Mouse (Mus musculus): ENCODE data around the gene Gm44596.

The Gm44596 gene

DNA sequence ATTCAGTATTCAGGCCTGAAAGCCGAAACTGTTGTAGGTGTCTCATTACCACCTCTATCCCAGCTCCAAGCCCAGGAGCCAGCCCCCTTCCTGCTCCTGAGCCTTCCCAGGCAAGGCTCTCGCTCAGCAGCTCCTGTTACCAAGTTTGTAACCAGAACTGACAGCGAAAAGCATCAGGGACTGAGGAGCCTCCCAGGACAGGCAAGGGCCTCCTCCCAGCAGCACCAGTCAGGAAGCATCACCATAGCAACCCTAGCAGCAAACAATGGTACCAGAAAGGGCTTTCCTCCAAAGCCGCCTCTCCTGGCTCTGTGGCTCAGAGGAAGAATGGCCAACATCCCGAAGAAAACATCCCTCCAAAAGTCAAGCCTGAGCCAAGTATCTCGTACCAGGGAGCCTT, at the start of gene Gm44596, which contains the start of gene Tex52:
Gene Gm44596, plus strand, starts transcription at position 312 of the 400 bp plus-strand sequence.
Gene Tex52, plus strand, starts transcription at position 265 of the 400 bp plus-strand sequence.
- DNase-seq (ENCODE audit: low spot score): no peak

DNA sequence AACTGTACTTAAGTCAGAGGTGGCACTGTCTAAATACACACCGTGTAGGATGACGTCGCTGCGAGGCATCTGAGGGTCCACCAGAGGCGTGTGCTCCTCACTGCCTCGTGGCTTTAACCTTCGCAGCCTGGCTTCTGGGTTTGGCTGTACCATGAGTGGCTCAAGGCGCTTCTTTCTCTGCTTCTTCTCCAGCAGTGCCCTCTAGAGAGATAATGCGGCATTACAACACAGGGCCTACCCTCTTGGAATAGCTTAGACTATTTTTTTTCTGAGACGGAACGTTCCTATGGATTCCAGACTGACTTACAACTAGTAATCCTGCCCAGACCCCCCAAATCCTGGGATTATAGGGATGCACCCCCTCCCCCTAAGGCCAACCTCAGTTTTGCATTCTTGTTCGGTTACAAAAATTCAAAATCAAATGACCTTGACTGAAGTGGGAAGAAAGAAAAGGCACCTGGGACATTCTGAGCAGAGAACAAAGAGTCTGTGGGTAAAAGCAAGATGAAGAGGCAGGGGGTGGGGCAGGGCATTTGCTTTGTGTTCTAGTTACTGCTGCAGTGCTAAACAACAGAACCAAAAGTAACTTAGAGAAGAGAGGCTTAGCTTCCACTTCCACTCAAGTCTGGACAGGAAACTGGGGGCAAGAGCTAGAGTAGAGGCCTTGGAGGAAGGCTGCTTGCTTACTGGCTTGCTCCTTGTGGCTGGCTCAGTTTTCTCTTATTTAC, 40.7 kb upstream of the Gm44596 start:
- peak; percentile 59 for DNase-seq (ENCODE audit: low spot score)

DNA sequence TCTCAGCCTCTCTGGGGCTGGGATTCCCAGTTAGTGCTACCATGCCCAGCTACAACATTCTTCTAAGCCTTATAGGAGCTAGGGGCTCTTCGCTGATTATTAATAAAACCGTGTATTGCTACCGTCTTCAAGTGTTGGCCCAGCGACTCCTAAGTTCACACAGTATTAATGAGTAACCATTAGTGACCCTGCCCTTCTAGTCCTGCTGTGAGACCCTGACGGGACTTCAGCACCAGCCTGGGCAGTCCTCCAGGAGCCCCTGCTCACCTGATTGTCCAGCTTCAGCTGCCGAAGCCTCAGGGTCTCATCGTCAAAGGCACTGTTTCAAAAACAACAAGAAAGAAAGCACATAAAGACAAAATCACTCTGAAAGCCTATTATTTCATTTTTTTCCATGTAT, 37.8 kb upstream of the Gm44596 start:
- DNase-seq (ENCODE audit: low spot score): no peak

DNA sequence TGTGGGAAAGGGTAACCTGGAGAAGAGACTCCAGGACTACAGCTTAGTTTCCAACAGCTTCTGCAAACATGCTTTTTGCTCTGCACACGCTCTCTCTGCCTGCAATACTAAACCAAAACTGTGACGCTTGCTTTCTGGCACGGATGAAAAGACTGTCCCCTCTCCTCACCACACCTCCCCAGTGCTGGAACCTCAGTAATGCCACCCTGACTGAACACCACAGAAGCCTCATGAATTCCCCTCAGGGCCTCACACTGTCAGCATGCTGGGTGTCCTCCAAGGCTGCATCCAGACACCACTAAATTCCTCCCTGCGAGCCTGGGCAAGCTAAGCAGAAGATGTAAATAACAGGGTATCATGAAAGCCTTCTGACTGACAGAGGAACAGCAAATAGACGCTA, 36.4 kb upstream of the Gm44596 start:
- DNase-seq (ENCODE audit: low spot score): no peak

DNA sequence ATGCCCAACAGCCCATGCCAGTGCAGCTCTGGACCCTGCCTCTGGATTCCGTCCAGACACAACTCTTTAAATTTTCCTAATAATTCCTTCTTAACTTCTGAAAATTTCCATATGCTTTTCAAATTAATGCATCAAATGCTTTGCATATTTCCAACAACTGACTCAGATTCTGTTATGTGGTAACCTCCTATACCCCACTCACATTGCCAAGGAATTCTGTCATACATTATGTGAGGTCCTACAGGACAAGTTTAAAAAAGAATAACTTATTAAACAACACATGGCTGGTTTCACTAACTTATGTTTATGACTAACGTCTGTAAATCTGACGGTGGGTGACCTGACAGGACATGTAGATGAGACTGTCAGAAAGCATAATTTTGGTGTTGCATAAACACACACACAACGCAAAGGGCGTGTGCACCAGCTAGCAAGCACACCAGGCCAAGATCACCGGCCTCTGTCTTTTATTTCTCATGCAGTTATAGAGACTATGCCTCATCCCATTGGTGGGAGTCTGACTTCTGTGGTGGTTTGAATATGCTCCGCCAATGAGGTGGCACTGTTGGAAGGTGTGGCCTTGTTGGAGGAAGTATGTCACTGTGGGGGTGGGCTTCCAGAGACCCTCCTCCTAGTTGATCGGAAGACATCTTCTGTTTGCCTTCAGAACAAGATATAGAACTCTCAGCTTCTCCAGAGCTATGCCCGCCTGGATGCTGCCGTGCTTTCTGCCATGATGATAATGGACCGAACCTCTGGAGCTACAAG, 33.2 kb upstream of the Gm44596 start:
- DNase-seq (ENCODE audit: low spot score): no peak

DNA sequence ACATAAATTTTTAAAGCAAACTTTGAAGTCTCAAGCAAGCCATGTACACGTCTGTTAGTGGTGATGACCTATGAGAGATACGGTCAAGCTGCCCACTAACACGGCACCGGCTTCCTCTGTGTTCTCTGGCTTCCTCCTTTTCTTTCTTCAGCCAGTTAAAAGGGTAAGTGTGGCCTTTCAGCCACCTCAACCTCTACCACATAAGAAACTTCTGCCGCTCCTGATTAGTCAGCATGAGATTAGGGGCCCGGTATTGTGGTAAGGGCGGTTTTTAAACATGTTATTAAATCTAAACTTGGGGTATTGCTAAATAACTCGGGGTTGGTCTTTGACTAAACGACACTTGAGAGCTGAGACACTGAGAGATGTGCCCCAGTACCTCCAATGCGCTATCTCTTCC, 29.7 kb upstream of the Gm44596 start:
- no peak for DNase-seq (ENCODE audit: low spot score)

DNA sequence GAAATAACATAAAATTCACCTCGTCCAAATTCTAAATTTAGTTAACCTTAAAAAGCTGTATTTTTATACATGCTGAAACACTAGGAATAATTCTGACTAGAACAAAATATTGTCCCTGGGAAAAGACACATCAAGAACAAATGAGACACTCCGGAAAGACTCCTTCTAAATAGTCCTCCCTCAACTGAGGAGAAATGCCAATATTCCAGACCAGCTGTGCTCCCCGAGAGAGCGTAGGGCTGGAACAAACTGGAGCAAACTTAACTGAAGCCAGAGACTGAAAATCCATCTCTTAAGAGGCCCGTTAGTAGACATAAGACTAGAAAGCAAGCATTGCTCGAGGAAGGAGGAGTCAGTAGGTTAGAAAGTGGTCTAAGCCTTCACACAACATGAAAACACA, 28.5 kb upstream of the Gm44596 start:
- DNase-seq (ENCODE audit: low spot score): no peak

DNA sequence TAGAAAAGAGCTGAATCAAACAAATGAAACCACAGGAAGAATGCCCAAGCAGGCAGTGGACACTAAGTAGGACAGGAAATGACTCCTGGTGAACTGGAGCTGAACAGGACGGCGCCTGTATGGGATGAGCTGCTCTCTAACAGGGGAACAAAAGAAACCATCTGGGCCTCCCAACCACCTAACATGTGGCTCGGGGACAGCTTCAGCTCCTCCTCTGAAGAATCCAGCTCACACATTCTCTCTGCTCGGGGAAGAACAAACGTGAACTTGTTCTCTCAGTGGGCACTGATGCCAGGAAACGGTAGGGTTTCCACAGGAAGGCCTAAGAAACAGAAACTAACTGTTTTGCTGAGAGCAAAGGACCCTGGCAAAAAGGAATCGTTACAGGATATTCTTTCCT, 25.6 kb upstream of the Gm44596 start:
- DNase-seq (ENCODE audit: low spot score): no peak

DNA sequence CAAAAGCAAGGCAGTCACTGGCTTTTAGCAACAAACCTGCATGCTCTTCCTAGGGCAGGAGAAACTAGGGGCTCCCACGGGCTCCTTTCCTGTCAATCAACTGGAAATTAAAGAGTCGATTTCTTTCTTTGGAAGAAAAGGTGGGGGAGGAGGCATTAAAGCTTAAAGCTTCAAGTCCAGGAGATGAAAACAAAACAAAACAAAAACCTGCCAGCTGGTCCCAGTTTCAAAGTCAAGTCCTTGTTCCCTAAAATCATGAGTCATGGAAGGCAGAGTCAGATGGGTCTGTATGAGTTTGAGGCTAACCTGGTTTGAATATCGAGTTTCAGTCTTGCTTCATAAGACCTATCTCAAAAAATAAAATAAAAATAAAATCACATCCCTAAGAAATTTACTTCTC, 21.2 kb upstream of the Gm44596 start:
- no peak for DNase-seq (ENCODE audit: low spot score)

DNA sequence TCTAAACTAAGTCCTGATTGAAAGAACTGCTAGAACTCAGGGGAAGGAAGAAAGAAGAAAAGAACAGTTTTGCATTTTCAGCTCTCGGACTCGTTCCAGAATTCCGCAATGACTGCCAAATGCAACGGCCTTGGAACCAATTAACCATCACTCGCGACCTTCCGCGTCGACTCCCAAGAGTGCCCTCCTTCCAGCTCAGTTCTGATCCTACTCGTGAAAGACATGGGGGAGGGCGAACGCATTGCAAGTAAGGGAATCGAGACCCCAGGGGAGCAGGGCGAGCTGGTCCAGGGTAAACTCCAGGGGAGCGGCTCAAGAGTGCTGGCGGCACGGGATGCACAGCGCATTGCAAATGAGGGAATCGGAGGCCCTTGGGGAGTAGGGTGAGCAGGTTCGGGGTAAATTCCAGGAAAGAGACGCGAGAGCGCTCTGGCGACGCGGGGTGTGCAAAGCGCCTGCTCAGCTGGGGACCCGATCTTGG, 20.1 kb upstream of the Gm44596 start:
- DNase-seq (ENCODE audit: low spot score): no peak

DNA sequence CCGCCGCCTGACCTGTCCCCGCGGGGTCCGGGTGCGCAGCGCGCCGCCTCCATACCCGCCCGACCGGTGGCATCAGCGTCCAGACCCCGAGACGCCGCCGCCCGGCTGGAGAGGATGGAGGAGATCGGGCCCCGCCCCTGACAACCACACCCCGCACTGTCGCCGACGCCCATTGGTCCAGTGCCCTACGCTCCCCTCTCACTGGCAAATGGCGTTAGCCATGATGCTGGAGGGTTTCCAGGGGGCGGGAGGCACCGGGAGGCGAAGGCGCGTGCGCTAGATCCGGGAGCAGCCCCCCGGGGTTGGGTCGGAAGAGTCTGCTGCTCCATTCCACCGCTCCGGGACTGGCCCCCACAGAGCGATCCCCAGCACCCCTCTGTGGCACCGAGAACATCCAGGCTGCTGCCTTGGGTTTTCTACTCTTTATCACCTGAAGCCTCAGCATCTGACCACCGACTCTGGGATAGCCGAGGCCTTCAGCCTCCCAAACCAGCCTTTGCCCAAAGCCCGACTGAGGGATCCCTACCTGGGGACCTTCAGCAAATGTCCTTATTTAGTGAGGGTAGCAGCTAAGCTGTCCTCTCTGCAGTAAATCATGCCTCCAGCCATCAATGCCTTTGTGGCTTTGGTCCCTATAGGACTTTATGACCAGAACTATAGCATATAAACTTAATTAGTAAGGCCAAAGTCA, 19.4 kb upstream of the Gm44596 start, which contains the start of gene Tulp3:
Gene Tulp3, minus strand, starts transcription at position 126 of the 691 bp plus-strand sequence.
- peak; percentile 84 for DNase-seq (ENCODE audit: low spot score)

DNA sequence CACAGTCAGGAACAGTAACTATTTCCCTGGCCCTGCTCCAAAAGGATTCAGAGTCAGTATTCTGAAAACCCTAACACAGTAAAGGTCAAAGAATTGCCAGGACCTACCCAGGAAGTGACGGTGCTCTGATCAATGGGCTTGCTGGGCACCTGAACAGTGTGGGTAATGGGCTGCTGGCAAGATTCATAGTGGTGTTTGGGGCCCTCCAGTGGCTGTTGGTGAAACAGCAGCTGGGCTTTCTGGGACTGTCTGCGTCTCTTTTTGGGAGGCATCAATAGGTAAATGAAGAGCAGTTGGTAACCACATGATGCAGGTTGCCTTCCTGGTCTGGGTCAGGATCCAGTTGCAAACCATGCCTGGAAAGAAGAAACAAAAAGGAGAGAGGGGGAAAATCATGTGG, 16.3 kb upstream of the Gm44596 start:
- peak; percentile 64 for DNase-seq (ENCODE audit: low spot score)

DNA sequence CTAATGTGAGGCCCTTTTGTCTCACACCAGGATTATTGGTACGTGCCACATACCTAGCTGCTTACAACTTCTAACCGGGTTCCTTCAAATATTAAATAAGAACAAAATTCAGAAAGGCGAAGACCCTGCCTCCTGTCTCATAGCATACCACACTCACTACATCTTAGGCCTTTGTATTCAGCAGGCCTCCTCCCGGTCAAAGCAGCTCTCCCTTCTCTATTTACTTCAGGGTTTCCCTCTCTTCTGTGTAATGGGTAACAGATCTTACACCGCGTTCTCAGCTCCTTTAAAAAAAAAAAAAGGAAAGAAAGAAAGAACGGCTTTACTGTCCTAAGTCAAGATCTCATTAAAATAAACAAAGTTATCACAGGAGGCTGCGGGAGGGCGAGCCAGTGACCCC, 13.4 kb upstream of the Gm44596 start:
- DNase-seq (ENCODE audit: low spot score): no peak

DNA sequence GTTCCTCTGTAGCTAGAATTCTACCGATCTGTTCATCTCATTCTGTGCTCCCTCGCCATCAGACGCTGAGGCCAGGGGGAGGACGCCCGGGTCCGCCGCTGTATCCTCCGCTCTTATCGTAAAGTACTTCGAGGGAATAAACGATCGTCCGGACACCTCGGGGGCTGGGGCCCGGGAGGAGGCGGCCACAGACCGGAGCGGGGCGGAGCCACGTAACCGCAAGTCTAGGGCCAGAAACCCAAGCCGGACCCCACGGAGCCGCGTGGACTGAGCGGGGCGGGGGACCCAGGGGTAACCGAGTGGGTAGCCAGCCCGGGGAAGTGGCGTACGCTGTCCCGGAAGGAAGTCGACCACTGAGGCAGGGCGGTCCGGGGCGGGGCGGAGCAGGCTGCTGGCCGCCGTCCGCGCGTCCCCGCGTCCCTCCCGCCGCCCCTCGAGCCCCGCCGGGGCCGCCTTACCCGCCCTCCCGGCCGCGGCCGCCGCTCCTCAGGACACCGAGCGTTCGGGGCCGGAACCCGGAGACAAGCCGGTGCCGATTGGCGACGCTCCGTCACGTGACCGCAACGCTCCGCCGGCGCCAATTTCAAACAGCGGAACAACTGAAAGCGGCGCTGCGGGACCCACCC, 12.8 kb upstream of the Gm44596 start, which contains the start of the genes Rhno1 and Foxm1:
Gene Rhno1, minus strand, starts transcription at position 531 of the 626 bp plus-strand sequence.
Gene Foxm1, plus strand, starts transcription at position 587 of the 626 bp plus-strand sequence.
- DNase-seq (ENCODE audit: low spot score): peak; percentile 74

DNA sequence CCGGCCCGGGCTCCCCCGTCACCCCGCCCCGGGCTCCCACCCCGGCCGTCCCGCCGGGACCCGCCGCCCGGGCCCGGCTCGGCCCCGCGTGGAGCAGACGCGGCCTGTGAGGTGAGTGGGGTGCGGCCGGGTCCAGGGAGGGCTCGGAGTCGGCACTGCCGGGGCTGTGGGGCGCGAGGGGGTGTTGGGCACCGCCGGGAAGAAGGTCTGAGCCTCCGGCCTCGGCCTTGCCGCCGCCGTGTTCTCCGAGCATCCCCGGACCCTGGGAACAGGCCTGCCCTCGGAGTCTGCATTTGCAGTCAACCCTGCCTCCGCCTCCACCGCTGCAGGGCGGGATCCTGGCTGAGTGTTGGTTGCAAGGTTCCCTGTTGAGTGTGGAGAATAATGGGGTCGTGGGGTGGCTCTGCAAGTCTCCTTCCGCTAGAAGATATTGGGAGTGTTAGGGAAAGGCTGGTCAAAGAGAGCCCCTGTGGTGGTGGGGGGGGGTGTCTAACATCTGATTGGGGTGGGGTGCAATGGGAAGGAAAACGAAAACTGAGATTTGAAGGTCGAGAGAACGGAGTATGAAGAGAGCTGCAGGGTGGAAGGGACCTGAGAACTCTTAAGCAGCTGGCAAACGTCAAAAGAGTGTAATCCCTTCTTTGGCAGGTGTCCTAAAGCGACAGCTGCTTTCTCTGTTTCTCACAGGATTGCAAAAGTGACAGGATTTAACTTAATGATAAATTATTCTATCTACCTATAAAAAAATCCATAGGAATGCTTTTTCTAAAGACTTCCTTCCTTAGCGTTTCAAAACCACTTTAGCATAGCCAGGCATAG, 12.1 kb upstream of the Gm44596 start:
- no peak for DNase-seq (ENCODE audit: low spot score)

DNA sequence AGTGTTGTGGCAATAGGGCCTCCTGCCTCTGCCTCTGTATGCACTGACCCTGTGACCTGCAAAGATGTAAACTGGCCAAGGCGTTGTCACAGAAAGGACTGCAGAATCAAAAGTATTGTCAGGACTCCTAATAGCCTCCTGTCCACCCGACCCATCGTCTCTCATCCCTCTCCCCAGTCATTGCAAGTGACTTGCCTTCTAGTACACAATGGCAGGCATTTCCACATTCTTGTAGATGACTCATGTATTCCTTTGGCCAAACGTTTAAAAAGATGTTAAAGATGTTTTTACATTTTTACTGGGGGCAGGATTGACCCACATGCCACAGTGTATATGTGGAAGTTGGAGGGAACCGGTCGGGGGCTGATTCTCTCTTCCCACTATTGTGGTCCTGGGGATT, 10.6 kb upstream of the Gm44596 start:
- no peak for DNase-seq (ENCODE audit: low spot score)

DNA sequence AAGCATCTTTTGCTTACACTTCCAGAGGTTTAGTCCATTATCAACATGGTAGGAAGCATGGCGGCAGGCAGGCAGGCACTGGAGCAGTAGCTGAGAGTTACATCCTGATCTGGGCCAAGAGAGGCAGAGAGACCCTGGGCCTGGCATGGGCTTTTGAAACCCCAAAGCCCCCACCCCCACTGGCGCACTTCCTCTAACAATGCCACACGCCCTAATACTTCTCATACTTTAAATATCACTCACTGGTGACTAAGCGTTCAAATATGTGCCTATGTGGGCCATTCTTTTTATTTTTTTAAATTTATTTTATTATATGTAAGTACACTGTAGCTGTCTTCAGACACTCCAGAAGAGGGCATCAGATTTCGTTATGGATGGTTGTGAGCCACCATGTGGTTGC, 8.8 kb upstream of the Gm44596 start:
- DNase-seq (ENCODE audit: low spot score): no peak

DNA sequence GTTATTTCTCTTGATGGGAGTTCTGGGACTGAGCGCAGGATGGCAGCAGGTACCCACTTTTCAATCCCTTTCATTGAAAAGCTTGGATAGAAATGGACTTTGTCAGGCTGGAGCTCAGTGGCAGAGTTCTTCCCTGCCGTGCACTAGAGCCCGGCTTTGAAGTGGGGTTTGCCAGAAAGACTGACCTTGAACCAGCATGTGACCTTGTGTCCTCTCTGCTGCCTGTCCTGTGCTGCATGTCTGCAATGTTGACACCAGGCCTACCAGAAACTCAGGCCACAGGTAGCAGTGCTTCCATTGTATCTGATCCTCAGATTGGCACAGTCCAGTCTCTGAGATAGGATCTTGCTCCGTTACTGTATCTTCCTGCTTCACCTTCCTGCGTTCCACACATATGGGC, 5.3 kb upstream of the Gm44596 start:
- DNase-seq (ENCODE audit: low spot score): no peak

DNA sequence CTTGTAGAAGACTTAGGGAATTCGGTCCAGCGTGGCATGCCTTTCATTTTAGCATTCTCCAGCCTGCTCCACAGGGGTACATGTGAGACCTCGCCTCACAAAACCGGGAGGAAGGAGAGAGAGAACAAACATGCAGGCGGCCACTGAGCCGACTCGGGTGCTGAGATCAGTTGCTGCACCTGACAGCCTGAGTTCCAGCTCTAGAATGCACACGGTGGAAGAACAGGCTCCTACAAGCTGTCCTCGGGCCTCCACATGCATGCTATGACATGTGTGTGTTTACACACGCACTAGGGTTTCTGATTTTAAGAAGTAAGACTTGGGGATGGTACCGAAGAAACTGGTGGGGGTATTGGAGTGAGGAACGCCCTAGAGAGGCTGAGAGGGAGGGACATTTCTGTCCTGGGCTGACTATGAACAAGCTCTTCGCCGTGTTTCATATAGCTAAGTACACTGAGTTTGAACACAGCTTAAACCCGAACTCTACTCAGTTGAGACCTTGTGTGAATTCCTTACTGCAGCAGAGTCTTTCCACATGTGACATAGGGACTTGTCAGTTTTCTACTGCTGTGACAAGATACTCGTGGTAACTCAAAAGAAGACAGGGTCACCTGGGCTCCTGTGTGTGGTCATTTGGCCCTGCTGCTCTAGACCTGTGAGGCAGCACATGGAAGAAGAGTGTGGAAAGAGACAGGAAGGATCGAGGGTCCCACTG, 1.2 kb downstream of the Gm44596 start:
- no peak for DNase-seq (ENCODE audit: low spot score)

DNA sequence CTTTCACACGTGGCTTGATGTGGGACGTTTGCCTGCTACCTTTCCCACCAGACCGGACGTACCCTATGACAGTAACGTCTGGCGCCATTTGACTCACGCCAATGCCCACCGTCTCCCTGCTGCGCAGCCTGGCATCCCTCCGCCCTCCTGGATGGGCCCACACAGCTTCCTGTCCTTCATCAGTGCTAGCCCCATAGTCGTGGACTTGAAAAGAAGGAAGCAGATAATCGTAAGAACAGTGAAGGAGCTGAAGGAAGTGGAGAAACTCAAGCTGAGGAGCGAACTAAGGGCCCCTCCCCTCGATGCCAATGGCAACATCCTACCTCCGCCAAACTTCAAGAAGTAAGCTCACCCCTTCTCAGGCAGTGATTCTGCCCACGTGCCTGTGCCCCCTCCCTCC, 4.3 kb downstream of the Gm44596 start:
- DNase-seq (ENCODE audit: low spot score): no peak

Data from T-cell, adult 2 months (primary cell).